Mouse (Mus musculus) embryo, embryonic 11.5 days (tissue): Measurements from ENCODE around the gene Olfr635.
"Not testable (repeated sequence)": the region's sequence is repeated elsewhere in the genome, so short reads cannot be mapped to it uniquely, and the experiment has no call there.

Experiments used
- DNase-seq: peaks from one replicate; pipeline ENCODE4 v3.0.0-alpha.2; 2012; ENCODE audit warnings: low read depth, low spot score

Olfr635 gene

DNA sequence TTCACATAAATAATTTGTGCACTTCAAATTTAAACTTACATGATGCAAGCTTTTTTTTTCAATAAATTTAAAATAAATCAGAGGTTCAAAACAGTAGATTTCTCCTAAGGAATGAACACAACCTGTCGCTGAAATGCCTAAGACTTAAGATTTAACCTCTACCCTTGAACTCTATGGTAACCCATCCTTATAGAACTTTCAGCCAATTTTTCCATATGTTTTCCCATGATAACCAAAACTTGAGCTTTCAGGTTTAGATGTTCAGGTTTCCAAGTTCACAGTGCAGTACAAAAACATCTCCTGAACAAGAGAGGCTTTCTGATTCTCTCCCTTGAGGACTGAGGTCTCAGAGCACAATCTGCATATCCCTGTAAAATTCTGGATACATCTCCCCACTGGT is at the start of gene Olfr635:
Gene Olfr635 (plus strand): TSS at position 301 of the 400 bp plus-strand sequence.
- DNase-seq, result no peak

DNA sequence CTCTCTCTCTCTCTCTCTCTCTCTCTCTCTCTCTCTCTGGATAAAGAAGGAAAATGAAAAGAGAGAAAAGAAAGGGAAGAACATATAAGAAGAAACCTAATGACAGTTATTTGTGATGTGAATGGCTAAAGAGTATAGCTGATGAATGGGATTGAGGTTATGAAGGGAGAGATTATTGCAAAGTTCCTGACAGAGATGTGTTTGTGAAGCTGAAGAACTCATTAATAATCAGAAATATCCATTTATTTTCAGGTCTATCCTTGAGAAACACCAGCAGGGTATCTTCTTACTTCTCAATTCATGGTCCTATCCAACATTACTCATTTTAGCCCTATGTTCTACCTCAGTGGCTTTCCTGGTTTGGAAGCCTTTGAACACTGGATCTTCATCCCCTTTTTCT is 42.4 kb upstream of the Olfr635 start, which contains the start of gene Olfr631:
Gene Olfr631 (plus strand): TSS at position 301 of the 400 bp plus-strand sequence.
- no peak for DNase-seq

DNA sequence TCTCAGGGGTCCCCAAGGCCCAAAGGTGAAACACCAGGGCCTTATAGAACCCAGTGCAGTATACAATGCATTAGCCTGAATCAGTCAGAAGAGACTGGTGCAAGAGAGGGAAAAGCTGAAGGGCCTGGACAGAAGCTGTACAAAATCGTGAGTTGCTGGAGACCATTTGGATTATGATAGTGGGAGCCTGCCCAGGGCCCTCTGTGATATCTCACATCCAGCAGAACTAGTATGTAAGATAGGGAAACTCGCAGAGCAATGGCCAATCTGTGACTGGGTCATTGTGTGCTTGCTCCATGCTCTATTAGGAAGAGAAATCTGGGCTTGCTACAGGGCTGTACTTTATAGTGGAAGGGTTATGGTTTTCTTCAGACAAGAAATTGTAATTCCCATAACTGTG is 36.7 kb upstream of the Olfr635 start, which contains the start of gene Olfr632:
Gene Olfr632 (plus strand): TSS at position 84 of the 400 bp plus-strand sequence.
- DNase-seq, result no peak

DNA sequence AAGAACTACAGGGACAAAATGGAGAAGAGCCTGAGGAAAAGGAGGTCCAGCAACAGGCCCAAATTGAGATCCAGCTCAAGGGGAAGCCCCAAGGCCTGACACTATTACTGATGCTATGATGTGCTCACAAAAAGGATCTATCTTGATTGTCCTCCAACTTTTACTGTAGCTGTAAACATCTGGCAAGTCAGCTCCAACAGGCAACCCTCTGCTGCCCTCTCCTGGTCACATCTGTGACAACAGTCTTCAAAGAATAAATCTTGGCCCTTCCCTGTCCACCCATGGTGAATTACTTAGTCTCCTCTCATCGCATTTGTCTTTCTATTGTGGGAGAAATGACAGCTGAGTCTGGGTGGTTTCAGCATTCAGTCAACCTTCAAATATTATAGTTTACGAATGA is 28.2 kb upstream of the Olfr635 start:
- DNase-seq, result peak; percentile 37

DNA sequence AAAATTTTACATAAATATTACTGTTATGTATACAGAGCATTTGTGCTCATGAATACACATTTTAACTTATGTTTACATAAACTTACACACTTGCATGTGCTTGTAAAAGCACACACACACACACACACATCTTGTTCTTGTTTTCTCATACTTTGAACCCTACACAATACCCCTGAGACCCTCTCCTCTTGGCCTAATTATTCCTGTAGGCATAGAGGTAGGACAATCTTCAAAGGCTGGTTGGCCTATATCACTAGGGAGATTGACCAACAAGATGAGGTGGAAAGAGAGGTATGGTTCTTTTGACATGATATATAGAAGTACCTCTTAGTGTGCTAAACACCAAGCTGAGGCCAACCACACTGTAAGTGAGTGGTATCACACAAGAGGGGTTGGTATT is 26.8 kb upstream of the Olfr635 start, which contains the start of gene Olfr633:
Gene Olfr633 (plus strand): TSS at position 301 of the 400 bp plus-strand sequence.
- no peak for DNase-seq

DNA sequence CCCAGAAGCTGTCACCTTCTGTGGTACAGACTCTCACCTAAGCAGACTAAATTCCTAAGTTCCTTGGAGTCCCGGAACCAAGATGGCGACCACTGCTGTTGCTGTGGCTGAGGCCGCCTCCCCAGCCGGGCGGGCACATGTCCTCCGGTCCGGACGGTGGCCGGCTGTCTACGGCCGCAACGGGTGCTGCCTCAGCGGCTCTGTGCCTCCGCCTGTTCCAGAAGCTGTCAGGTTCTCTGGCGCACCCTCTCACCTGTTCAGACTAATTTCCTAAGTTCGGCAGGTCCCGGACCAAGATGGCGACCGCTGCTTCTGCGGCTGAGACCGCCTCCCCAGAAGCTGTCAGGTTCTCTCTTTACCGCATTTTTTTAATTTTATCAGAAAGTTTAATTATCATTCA is 4.1 kb upstream of the Olfr635 start:
- DNase-seq, result not testable (repeated sequence)

DNA sequence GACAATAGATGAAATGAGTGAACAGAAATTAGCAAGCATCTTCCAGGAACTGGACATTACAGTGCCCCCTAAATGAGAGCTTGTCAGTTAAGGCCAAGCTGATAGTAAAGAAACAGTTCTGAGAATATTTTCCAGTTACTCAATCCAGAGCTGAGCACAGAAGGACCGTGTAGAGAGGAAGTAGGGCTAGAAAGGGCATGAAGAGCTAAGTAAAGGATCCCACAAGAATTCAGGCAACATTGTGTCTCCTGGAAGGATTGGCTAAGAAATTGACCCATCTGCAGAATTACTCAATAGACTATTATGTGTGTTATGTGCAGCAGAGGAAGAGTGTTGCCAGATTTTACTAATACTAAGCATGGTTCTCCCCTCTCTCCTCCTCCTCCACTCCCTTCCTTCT is 830 bp downstream of the Olfr635 start:
- DNase-seq, result no peak

DNA sequence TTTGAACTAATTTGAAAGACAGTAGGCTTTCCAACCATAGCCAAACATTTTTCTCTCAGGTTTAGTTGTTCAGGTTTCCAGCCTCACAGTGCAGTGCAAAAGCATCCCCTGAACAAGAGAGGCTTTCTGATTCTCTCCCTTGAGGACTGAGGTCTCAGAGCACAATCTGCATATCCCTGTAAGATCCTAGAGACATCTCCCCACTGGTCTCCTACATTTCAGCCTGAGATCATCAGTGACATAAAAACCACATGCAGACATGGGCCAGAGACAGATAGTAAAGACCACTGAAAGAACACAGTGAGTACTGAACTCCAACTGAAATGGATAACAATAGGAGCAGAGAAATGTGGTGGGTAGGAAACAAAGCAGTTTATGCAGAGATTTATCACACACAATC is 27.5 kb downstream of the Olfr635 start, which contains the start of gene Olfr638:
Gene Olfr638 (plus strand): TSS at position 301 of the 400 bp plus-strand sequence.
- DNase-seq, result no peak

DNA sequence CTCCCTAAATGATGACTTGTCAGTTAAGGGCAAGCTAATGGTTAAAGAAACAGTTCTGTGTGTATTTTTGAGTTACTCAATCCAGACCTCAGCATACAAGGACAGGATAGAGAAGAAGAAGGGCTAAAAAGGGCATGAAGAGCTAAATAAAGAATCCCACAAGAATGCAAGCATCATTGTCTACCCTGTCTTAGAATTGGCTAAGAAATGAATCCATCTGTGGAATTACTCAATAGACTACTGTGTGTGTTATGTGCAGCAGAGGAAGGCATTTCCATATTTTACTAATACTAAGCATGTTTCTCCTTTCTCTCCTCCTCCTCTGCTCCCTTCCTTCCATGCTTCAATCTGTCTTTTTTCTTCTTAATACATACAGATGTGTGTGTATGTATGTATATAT is 28.2 kb downstream of the Olfr635 start:
- DNase-seq, result no peak

DNA sequence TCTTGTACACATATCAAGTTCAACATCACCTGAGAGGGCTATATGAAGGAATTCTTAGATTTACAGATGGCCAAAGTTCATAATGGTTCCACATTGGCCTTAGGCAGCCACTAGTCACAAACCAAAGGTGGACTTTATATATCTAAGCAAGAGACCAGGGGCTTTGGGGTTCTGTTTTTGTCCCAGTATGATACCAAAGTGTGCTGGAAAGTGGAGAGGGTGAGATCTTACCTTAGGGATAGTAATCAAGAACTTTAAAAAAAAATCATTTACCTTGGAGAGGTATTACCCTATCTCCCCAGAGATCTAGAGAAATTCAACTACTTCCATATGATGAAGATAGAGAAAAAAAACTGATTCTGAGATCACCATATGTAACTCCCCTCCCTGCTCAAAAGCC is 46.3 kb downstream of the Olfr635 start, which contains the start of gene Olfr639:
Gene Olfr639 (minus strand): TSS at position 101 of the 400 bp plus-strand sequence.
- DNase-seq, result no peak

DNA sequence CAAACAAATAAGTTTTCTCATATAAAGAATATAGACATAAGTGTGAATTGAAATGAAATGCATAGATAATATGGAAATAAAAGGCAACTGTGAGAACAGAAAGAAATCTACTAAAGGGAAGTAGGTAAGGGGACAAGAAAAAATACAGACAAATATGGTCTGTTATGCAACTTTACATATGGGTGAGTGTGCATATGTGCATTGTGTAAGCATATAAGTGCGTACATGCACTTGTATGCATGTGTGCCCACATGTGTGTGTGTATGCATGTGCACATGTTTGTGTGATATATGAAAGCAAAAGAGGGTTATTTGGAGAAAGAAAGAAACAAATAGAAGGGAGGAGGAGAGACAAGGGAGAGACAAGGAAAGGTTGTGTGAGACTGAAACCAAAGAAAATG is 48.0 kb downstream of the Olfr635 start:
- DNase-seq, result no peak

DNA sequence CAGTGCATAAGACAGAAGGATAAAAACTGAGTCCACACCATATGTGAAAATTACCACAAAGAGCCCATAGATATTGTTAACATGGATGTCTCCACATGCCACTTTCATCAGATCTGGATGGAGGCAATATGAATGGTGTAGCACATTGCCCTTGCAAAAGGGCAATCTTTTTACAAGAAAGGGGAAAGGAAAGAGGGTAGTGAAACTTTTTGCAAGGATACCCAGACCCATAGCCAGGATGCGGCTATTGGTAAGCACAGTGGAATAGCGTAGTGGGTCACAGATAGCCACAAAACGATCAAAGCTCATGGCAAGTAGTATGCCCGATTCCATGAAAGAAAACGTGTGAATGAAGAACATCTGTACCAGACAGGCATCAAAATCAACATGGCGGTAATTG is 50.7 kb downstream of the Olfr635 start:
- no peak for DNase-seq

DNA sequence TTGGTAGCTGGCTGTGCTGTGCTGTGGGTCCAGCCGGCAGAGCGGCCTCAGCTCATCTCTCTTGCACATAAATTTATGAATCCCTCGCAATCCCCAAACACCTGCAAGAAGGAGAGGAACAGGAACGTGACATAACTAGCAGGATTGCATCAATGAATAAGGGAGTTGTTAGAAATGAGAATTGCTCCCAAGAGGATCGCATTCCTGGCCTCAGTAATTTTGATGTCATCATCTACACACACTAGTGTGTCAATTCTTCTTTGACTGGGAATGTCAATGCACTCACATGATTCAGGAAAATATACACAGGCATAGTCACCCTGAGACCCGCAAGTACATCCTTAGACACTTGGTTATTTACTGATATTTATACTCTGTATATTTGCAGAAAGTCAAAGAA is 54.5 kb downstream of the Olfr635 start, which contains the start of gene Olfr640:
Gene Olfr640 (minus strand): TSS at position 101 of the 400 bp plus-strand sequence.
- DNase-seq, result no peak

DNA sequence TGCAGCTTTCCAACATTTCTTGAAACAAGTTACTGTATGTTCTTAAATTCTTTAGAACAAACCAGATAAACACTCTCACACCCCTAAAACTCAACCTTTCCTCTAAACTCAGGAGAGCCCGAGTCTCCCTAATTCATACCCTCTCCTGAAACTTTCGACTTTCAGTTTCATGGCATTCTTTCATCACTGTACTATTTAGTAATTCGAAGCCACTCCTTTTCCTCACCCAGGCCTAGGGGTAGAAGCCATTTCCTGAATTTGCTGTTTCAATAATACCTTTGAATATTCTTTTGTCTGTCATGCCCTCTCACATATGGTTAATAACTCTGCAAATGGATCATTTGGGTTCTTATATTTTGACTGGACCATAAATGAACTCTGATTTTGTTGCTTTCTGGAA is 56.0 kb downstream of the Olfr635 start:
- DNase-seq, result no peak

DNA sequence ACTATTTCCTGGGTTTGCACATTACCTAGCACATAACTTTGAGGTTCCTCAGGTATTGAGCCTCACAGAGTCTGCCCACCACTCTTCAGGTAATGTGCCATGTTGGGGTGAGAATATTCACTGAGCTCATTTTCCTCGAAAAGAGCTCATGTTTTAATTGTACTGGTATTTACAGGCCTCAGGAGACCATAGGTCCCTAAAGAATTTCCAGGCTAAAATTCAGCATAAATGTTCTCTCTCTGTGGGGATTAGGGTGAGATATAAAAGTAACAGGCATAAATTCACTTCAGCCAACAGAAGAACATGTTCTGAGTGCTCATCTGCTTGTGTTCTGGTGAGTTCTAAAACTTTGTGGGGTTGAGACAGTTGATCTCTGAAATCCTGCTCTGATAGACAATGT is 64.2 kb downstream of the Olfr635 start, which contains the start of gene Olfr641:
Gene Olfr641 (plus strand): TSS at position 301 of the 400 bp plus-strand sequence.
- DNase-seq, result no peak
